Mouse (Mus musculus) forebrain, embryonic 10.5 days (tissue): ENCODE measurements around the gene Gm8978. TPM values are rescaled to one million over a fixed set of nuclear protein-coding genes. Genes with fewer than 3 reads are reported as not detected.
"Not testable (repeated sequence)": the region's sequence is repeated elsewhere in the genome, so short reads cannot be mapped to it uniquely, and the experiment has no call there.

Experiments used
- DNase-seq: peaks from one replicate; pipeline ENCODE4 v3.0.0-alpha.2; 2017; ENCODE audit warnings: low spot score; ENCODE audit errors: extremely low spot score
- H3K27ac ChIP-seq: fragments of 300-500 bp; sonication (generic); 2 replicates; pipeline ENCODE4 v1.5.1; 2016; ENCODE audit warnings: mild to moderate bottlenecking
- H3K27me3 ChIP-seq: fragments of 300-500 bp; sonication (generic); 2 replicates; pipeline ENCODE4 v1.6.1; 2016; ENCODE audit warnings: mild to moderate bottlenecking; ENCODE audit not compliant: poor library complexity, severe bottlenecking
- H3K36me3 ChIP-seq: fragments of 300-500 bp; sonication (generic); replicated peaks from 2 replicates; pipeline ENCODE4 v1.6.1; 2016; ENCODE audit warnings: mild to moderate bottlenecking, moderate library complexity
- H3K4me1 ChIP-seq: fragments of 300-500 bp; sonication (generic); 2 replicates; pipeline ENCODE4 v1.6.1; 2016
- H3K4me3 ChIP-seq: fragments of 300-500 bp; sonication (generic); 2 replicates; pipeline ENCODE4 v1.5.1; 2016; ENCODE audit warnings: mild to moderate bottlenecking, moderate library complexity
- H3K9me3 ChIP-seq: fragments of 300-500 bp; sonication (generic); 2 replicates; pipeline ENCODE4 v1.6.1; 2016; ENCODE audit warnings: mild to moderate bottlenecking, moderate library complexity
- WGBS: fragments of 180-500 bp; shearing (Covaris S2); methylation state at CpG from one replicate; pipeline ENCODE4 v1.1.7; 2016; 5-methylcytosine and 5-hydroxymethylcytosine counted together
- microRNA-seq: library from miRNA; unstranded; fragments of <30 nt; microRNA quantifications from one replicate; pipeline ENCODE4, GENCODE M21; 2017
- polyA plus RNA-seq: library from polyadenylated mRNA; unstranded; fragments of >200 nt; fragmentation: Nextera tagmentation; extraction: Ambion mirVana; gene quantifications from 2 replicates; pipeline ENCODE4 v1.2.1, GENCODE M21; 2016

Gm8978 gene
- not detected in 2 replicates for polyA plus RNA-seq

DNA sequence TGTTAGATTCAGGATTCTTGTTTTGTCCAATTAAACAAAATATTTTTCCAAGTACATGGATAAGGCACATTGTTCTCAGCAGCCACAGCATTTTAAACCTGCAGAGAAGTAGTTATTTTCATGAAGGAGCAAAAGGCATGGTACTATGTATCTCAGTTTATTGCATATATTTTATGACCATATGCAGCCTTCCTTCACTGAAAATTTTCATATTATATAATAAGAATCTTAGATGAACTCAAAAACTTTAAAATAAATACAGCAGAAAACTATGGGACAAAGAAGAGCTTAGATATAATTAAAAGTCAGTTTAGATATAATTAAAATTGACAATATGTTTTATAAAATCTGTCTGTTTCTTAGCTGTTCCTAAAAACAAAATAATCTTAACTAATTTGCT, at the start of gene Gm8978:
TSS of gene Gm8978 (minus strand) at position 101 of the 400 bp plus-strand sequence.
- H3K27ac ChIP-seq, H3K36me3 ChIP-seq, H3K27me3 ChIP-seq, H3K9me3 ChIP-seq, DNase-seq, H3K4me3 ChIP-seq, H3K4me1 ChIP-seq: not testable (repeated sequence)

- 13% methylated on average over 10 of the region's 38 CpGs for WGBS
- H3K9me3 ChIP-seq: not testable (repeated sequence)
- H3K27ac ChIP-seq: peak overlapping the region; percentile 86
Observed at GRCm38 (mm10) chr19:33589626-33590302, 35.3 kb downstream of the Gm8978 start.

DNA sequence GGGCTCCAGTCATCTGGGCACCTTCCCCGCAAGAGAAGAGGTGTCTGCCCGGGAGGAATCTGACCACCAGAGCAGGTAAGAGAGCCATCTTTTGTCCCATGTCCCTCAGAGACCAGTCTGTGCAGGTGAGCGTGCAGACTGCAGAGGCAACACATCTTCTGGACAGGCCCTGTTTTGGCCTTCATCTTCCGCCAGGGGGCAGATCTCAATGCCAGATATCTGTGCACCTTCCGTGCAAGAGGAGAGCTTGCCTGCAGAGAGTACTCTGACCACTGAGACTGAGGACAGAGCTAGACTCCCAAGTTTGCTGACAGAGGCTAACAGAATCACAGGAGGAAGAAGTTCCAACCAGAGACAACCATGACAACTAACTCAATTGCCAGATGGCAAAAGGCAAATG, 56.5 kb downstream of the Gm8978 start:
- 85% methylated on average over 5 of the region's 5 CpGs for WGBS
- not testable (repeated sequence) for H3K9me3 ChIP-seq

More at GRCm38 (mm10) chr19:33589626-33590302, 35.3 kb downstream of the Gm8978 start:
- not testable (repeated sequence) for H3K4me1 ChIP-seq, H3K27me3 ChIP-seq, H3K36me3 ChIP-seq
- peak overlapping the region; percentile 49 for H3K4me3 ChIP-seq
- DNase-seq: peak; percentile 65

More for the DNA sequence above, 56.5 kb downstream of the Gm8978 start:
- H3K27me3 ChIP-seq, H3K4me1 ChIP-seq, H3K36me3 ChIP-seq, DNase-seq, H3K27ac ChIP-seq, H3K4me3 ChIP-seq: not testable (repeated sequence)

Small RNA genes lying within 50 kb of the gene (microRNA-seq; reads per million reads assigned to microRNA genes)
- gene Gm27440: not detected

Other genes starting within 250 kb of the Gm8978 start
- 6.0 and 6.9 TPM in 2 replicates for gene Rnls, start 233.0 kb downstream of the Gm8978 start, polyA plus RNA-seq
- not detected in 2 replicates for gene Lipo4, start 107.5 kb downstream of the Gm8978 start, polyA plus RNA-seq
- 0.10 and 0.24 TPM in 2 replicates for gene Lipo2, start 126.1 kb upstream of the Gm8978 start, polyA plus RNA-seq
- gene Lipo3, start 136.7 kb upstream of the Gm8978 start, polyA plus RNA-seq: 7.5 and 7.7 TPM in 2 replicates
- gene Lipo1, start 162.2 kb upstream of the Gm8978 start, polyA plus RNA-seq: not detected in 2 replicates